Mouse (Mus musculus) ES-E14 (cell line): ENCODE measurements around the gene Sag. TPM values are rescaled to one million over a fixed set of nuclear protein-coding genes. Genes with fewer than 3 reads are reported as not detected.

Source experiments
- DNase-seq: peaks from one replicate; pipeline ENCODE4 v3.0.0-alpha.2; 2013; ENCODE audit warnings: low read depth, low spot score
- H3K27ac ChIP-seq: 2 replicates; pipeline ENCODE4 v1.5.1; 2012; ENCODE audit warnings: low read depth, mild to moderate bottlenecking, low read length, moderate library complexity, mixed read lengths; ENCODE audit not compliant: poor library complexity, insufficient read depth, severe bottlenecking
- H3K36me3 ChIP-seq: 2 replicates; pipeline ENCODE4 v1.6.1; 2012; ENCODE audit warnings: mild to moderate bottlenecking, low read length, moderate library complexity, mixed read lengths; ENCODE audit not compliant: control insufficient read depth, poor library complexity, insufficient read depth, severe bottlenecking
- H3K4me1 ChIP-seq, 2 experiments: fragments of 150-350 bp in 1 of 2; sonication (generic) in 1 of 2; 2 replicates each; pipeline ENCODE4 v1.6.1; 2012; ENCODE audit warnings: low read length in 2 of 2, mild to moderate bottlenecking in 1 of 2, mixed read lengths in 1 of 2; ENCODE audit not compliant: control insufficient read depth in 2 of 2, insufficient read depth in 2 of 2, poor library complexity in 1 of 2
- H3K4me3 ChIP-seq, 2 experiments: fragments of 150-350 bp in 1 of 2; sonication (generic) in 1 of 2; 2 replicates each; pipeline ENCODE4 v1.5.1; 2012; ENCODE audit warnings: low read length in 2 of 2, low read depth in 1 of 2, mild to moderate bottlenecking in 1 of 2, mixed read lengths in 1 of 2; ENCODE audit not compliant: insufficient read depth in 1 of 2, poor library complexity in 1 of 2, severe bottlenecking in 1 of 2
- H3K9ac ChIP-seq: 2 replicates; pipeline ENCODE4 v1.6.1; 2012; ENCODE audit warnings: low read depth, mild to moderate bottlenecking, low read length, mixed read lengths; ENCODE audit not compliant: poor library complexity, insufficient read depth, severe bottlenecking
- H3K9me3 ChIP-seq: fragments of 150-350 bp; sonication (generic); 2 replicates; pipeline ENCODE4 v1.6.1; 2012; ENCODE audit warnings: low read depth, mild to moderate bottlenecking, low read length; ENCODE audit not compliant: control insufficient read depth, insufficient read depth
- CHD2 ChIP-seq: IDR thresholded peaks from 2 replicates; pipeline ENCODE4 v1.6.1; 2014; ENCODE audit warnings: mild to moderate bottlenecking, low read depth, low read length, inconsistent platforms
- HCFC1 ChIP-seq: IDR thresholded peaks from 2 replicates; pipeline ENCODE4 v1.6.1; 2012; ENCODE audit warnings: low read length, inconsistent platforms, borderline replicate concordance; ENCODE audit not compliant: insufficient read depth
- MAFK ChIP-seq: IDR thresholded peaks from 2 replicates; pipeline ENCODE4 v1.6.1; 2014; ENCODE audit warnings: mild to moderate bottlenecking, low read depth, low read length, inconsistent platforms; ENCODE audit not compliant: insufficient read depth
- ZC3H11A ChIP-seq: IDR thresholded peaks from 2 replicates; pipeline ENCODE4 v1.6.1; 2012; ENCODE audit warnings: low read depth, mild to moderate bottlenecking, inconsistent platforms, low read length, borderline replicate concordance
- ZNF384 ChIP-seq: IDR thresholded peaks from 2 replicates; pipeline ENCODE4 v1.6.1; 2012; ENCODE audit warnings: low read depth, low read length, inconsistent platforms
- in situ Hi-C, 2 experiments: fragments of 600-800 bp; cut with MboI; formaldehyde crosslinking; loops; one replicate each; pipeline ENCODE4 v1.15.1; 2025; ENCODE audit warnings: low sequenced_read_pairs in 2 of 2, inconsistent platforms in 1 of 2; ENCODE audit not compliant: unreplicated experiment in 2 of 2
- total RNA-seq: library from RNA; depleted of rRNA; stranded (reverse); fragments of 300-350 nt; gene quantifications from 2 replicates; pipeline ENCODE4 v1.2.3, GENCODE M21; 2012

Gene Sag
- total RNA-seq, 1 experiment: 1.3 TPM

DNA sequence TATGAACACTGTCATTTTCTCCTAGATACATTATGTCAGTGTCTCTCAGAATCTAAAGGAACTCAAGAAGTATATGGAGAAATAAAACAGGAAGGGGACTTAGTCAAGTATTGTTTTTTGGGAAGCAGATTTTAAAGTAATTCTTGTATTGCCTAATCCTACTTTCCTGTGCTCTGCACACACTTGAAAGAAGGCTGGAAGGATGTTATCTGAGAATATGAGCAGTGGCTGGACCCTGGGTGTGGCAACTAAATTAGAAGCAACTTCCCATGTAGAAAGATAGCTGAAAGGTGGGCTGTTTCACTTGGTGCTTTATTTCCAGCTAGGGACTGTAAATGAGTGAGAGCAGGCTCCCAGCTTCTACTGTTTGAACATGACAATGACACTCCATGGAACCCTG, 69.6 kb downstream of the Sag start:
- Histone ChIP-seq H3K9me3 (no peaks in the 10 kb centered on the region), H3K36me3 (no peaks in the 10 kb centered on the region), H3K27ac (no peak overlapping the region), H3K9ac (no peak overlapping the region), H3K4me1 (peaks cover 0 to 4% of the 10 kb centered on the region in 2 experiments; a peak in 1 of 4 replicates), H3K4me3 (no peak overlapping the region)
- no peak for DNase-seq
- TF ChIP-seq CHD2: no peak
- no peak for TF ChIP-seq HCFC1
- no peak for TF ChIP-seq ZNF384
- no peak for TF ChIP-seq ZC3H11A
- no peak for TF ChIP-seq MAFK
- in situ Hi-C loops: no loop called here

GRCm38 (mm10) chr1:87876065-87876464, 72.6 kb downstream of the Sag start:
- H3K9ac ChIP-seq: no peak overlapping the region
- H3K9me3 ChIP-seq: no peaks in the 10 kb centered on the region
- peaks cover 0 to 4% of the 10 kb centered on the region in 2 experiments; a peak in 1 of 4 replicates for H3K4me1 ChIP-seq
- no peak overlapping the region for H3K27ac ChIP-seq
- no peaks in the 10 kb centered on the region for H3K36me3 ChIP-seq
- TF ChIP-seq ZC3H11A (no peak), ZNF384 (no peak), CHD2 (no peak)
- no peak overlapping the region for H3K4me3 ChIP-seq
- DNase-seq: no peak
- in situ Hi-C loops: no loop called here

- no peak for DNase-seq
- TF ChIP-seq HCFC1 (no peak), MAFK (no peak), ZC3H11A (no peak), CHD2 (no peak), ZNF384 (no peak)
- Histone ChIP-seq H3K4me1 (peaks cover 4 to 8% of the 10 kb centered on the region in 2 experiments; a peak in 3 of 4 replicates), H3K9me3 (no peaks in the 10 kb centered on the region), H3K27ac (no peak overlapping the region), H3K4me3 (no peak overlapping the region), H3K36me3 (peaks cover 3% of the 10 kb centered on the region; the same call in 1 of the 2 replicates), H3K9ac (no peak overlapping the region)
- in situ Hi-C loops: no loop called here
These were observed 74.2 kb downstream of the Sag start for GRCm38 (mm10) chr1:87877552-87878283.

GRCm38 (mm10) chr1:87879034-87879433, 75.6 kb downstream of the Sag start:
- in situ Hi-C loops: no loop called here
- H3K27ac ChIP-seq: no peak overlapping the region
- DNase-seq: no peak
- peaks cover 3% of the 10 kb centered on the region; the same call in 1 of the 2 replicates for H3K36me3 ChIP-seq
- H3K9ac ChIP-seq: no peak overlapping the region
- no peak overlapping the region for H3K4me3 ChIP-seq
- TF ChIP-seq ZC3H11A: no peak
- TF ChIP-seq HCFC1: no peak
- no peak for TF ChIP-seq ZNF384
- TF ChIP-seq MAFK: no peak
- no peak for TF ChIP-seq CHD2
- H3K4me1 ChIP-seq: peaks cover 4 to 8% of the 10 kb centered on the region in 2 experiments; a peak in 3 of 4 replicates
- H3K9me3 ChIP-seq: no peaks in the 10 kb centered on the region
